Comparison of ENCODE assay signal across 38 mouse cellular contexts in genomic region chr11:67135532-67135931, GRCm38 (mm10). TPM values are rescaled to one million over a fixed set of nuclear protein-coding genes. Genes with fewer than 3 reads are reported as not detected.
"Had no signal": no experiment of that assay in that cellular context is flagged by ENCODE, and none has a peak within 500 bp of the region (broad histone marks: within the 10 kb centered on the region; RNA-seq: fewer than 3 reads in every experiment).

No protein-coding gene starts in this region.

- H3K4me1 ChIP-seq: limb, embryonic 15.5 days; liver, embryonic 12.5 days; liver, embryonic 13.5 days; liver, embryonic 15.5 days; lung, embryonic 15.5 days; megakaryocyte, embryonic 14.5 days; midbrain, embryonic 12.5 days had no signal

- H3K4me2 ChIP-seq: limb, embryonic 12.5 days; limb, embryonic 13.5 days; limb, embryonic 15.5 days; liver, embryonic 11.5 days; liver, embryonic 12.5 days; liver, embryonic 13.5 days; liver, embryonic 15.5 days; lung, embryonic 14.5 days; lung, embryonic 15.5 days; midbrain, embryonic 11.5 days; midbrain, embryonic 12.5 days; midbrain, embryonic 13.5 days; midbrain, embryonic 15.5 days had no signal

- H3K9me3 ChIP-seq: limb, embryonic 10.5 days; limb, embryonic 12.5 days; limb, embryonic 13.5 days; limb, embryonic 15.5 days; liver, embryonic 12.5 days; liver, embryonic 13.5 days; liver, embryonic 15.5 days; lung, embryonic 15.5 days; megakaryocyte, embryonic 14.5 days; midbrain, embryonic 10.5 days; midbrain, embryonic 12.5 days; midbrain, embryonic 13.5 days; midbrain, embryonic 15.5 days had no signal

- H3K36me3 ChIP-seq: limb, embryonic 10.5 days; limb, embryonic 12.5 days; limb, embryonic 13.5 days; limb, embryonic 15.5 days; liver, embryonic 12.5 days; liver, embryonic 13.5 days; liver, embryonic 15.5 days; lung, embryonic 15.5 days; midbrain, embryonic 10.5 days; midbrain, embryonic 12.5 days; midbrain, embryonic 13.5 days; midbrain, embryonic 15.5 days had no signal

- DNase-seq: left cerebral cortex, postnatal 4 days; liver; liver, embryonic 13.5 days; liver, postnatal 0 days; lung, adult 18-20 months; lung, adult 2 months; lung, embryonic 14.5 days; lung, postnatal 10 days; lung, postnatal 14 days; lung, postnatal 36 days; lung, postnatal 4 days; midbrain, embryonic 14.5 days had no signal

- H3K27me3 ChIP-seq: limb, embryonic 12.5 days; limb, embryonic 13.5 days; limb, embryonic 15.5 days; liver, embryonic 12.5 days; liver, embryonic 13.5 days; liver, embryonic 15.5 days; lung, embryonic 15.5 days; megakaryocyte, embryonic 14.5 days; midbrain, embryonic 12.5 days; midbrain, embryonic 13.5 days; midbrain, embryonic 15.5 days had no signal

- H3K4me3 ChIP-seq: limb, embryonic 10.5 days; limb, embryonic 12.5 days; limb, embryonic 13.5 days; limb, embryonic 15.5 days; liver, embryonic 12.5 days; liver, embryonic 13.5 days; liver, embryonic 15.5 days; lung, embryonic 15.5 days; megakaryocyte, embryonic 14.5 days; midbrain, embryonic 10.5 days; midbrain, embryonic 12.5 days; midbrain, embryonic 13.5 days; midbrain, embryonic 15.5 days; myocyte had no signal

- H3K9ac ChIP-seq: limb, embryonic 12.5 days; limb, embryonic 13.5 days; limb, embryonic 15.5 days; liver, embryonic 12.5 days; liver, embryonic 13.5 days; liver, embryonic 14.5 days; liver, embryonic 15.5 days; liver, postnatal 0 days; lung, embryonic 14.5 days; lung, embryonic 15.5 days; midbrain, embryonic 12.5 days; midbrain, embryonic 13.5 days; midbrain, embryonic 15.5 days had no signal

- H3K27ac ChIP-seq: limb, embryonic 10.5 days; limb, embryonic 12.5 days; limb, embryonic 13.5 days; limb, embryonic 15.5 days; liver, embryonic 12.5 days; liver, embryonic 13.5 days; liver, embryonic 14.5 days; liver, embryonic 15.5 days; lung, embryonic 15.5 days; macrophage; midbrain, embryonic 10.5 days; midbrain, embryonic 12.5 days; midbrain, embryonic 13.5 days; midbrain, embryonic 15.5 days had no signal

RNA-seq across cellular contexts. Expression of gene Myh2, which starts 35.3 kb away (rescaled TPM):
- total RNA-seq: megakaryocyte progenitor cell, adult 5-6 weeks; megakaryocyte, adult 5-6 weeks; megakaryocyte-erythroid progenitor cell, adult 5-6 weeks; monocyte, adult 5-6 weeks had no signal
- polyA plus RNA-seq: limb, embryonic 10.5 days; limb, embryonic 11.5 days; liver, adult 2 months; liver, embryonic 11.5 days; liver, embryonic 12.5 days; liver, embryonic 13.5 days; liver, embryonic 14.5 days; liver, embryonic 16.5 days; liver, postnatal 0 days; lung, embryonic 14.5 days; lung, embryonic 15.5 days; lung, embryonic 16.5 days; lung, postnatal 0 days; macrophage; midbrain, embryonic 11.5 days; midbrain, embryonic 13.5 days had no signal

RNA-seq across cellular contexts. Expression of gene Myh3, which starts 57.4 kb away (rescaled TPM):
- total RNA-seq: liver, adult 2 months; megakaryocyte progenitor cell, adult 5-6 weeks; megakaryocyte-erythroid progenitor cell, adult 5-6 weeks; monocyte, adult 5-6 weeks had no signal
- polyA plus RNA-seq: liver, adult 2 months had no signal
